ENCODE assay signal across 24 mouse cellular contexts in genomic region chr17:9841103-9841502, GRCm38 (mm10).
DNase-seq lines count a peak whose midpoint lies in the region; ATAC-seq lines count a peak whose summit lies in the region.
"Had no signal": no experiment of that assay in that cellular context is flagged by ENCODE, and none has a peak within 500 bp of the region (broad histone marks: within the 10 kb centered on the region; RNA-seq: fewer than 3 reads in every experiment).

No protein-coding gene starts in this region.

- no peaks in the 10 kb centered on the region for H3K27me3 ChIP-seq in heart, embryonic 11.5 days (ENCODE audit: control insufficient read depth, insufficient read depth, low read length)
- H3K27me3 ChIP-seq in midbrain, embryonic 11.5 days (ENCODE audit: control insufficient read depth, insufficient read depth, low read length), result no peaks in the 10 kb centered on the region
- H3K27me3 ChIP-seq: embryonic facial prominence, embryonic 12.5 days; forebrain, embryonic 15.5 days; heart, embryonic 15.5 days had no signal

- no peaks in the 10 kb centered on the region for H3K9me3 ChIP-seq in heart, embryonic 11.5 days (replicated peaks; ENCODE audit: control insufficient read depth, low read length)
- H3K9me3 ChIP-seq in midbrain, embryonic 11.5 days (ENCODE audit: control insufficient read depth, low read length), result no peaks in the 10 kb centered on the region; the same call in 1 of the 2 replicates
- H3K9me3 ChIP-seq: embryonic facial prominence, embryonic 12.5 days; forebrain, embryonic 15.5 days; heart, embryonic 10.5 days; heart, embryonic 15.5 days; hindbrain, embryonic 10.5 days had no signal

- H3K4me1 ChIP-seq in heart, embryonic 11.5 days (ENCODE audit: control insufficient read depth, insufficient read depth, low read length), result 0 out of 2 replicates have a peak, but pooled peaks cover 3% of the 10 kb centered on the region
- no peaks in the 10 kb centered on the region for H3K4me1 ChIP-seq in midbrain, embryonic 11.5 days (ENCODE audit: control insufficient read depth, insufficient read depth, low read length)
- H3K4me1 ChIP-seq: embryonic facial prominence, embryonic 12.5 days; hindbrain, embryonic 10.5 days had no signal

- intact Hi-C loops in left cerebral cortex, postnatal 25 days (cut with DNase I), result no loop called here

- H3K27ac ChIP-seq in heart, embryonic 11.5 days (ENCODE audit: low read depth, low read length), result no peak overlapping the region
- H3K27ac ChIP-seq in midbrain, embryonic 11.5 days (ENCODE audit: low read depth, low read length), result no peak overlapping the region
- H3K27ac ChIP-seq: embryonic facial prominence, embryonic 12.5 days; forebrain, embryonic 15.5 days; heart, embryonic 10.5 days; heart, embryonic 15.5 days; hindbrain, embryonic 10.5 days had no signal

- H3K4me3 ChIP-seq in heart, embryonic 11.5 days (ENCODE audit: low read depth, low read length), result no peak overlapping the region
- H3K4me3 ChIP-seq in midbrain, embryonic 11.5 days (ENCODE audit: low read depth, low read length), result no peak overlapping the region
- H3K4me3 ChIP-seq: embryonic facial prominence, embryonic 12.5 days; forebrain, embryonic 15.5 days; heart, embryonic 10.5 days; heart, embryonic 15.5 days; hindbrain, embryonic 10.5 days had no signal

- ATAC-seq in heart, embryonic 11.5 days (replicated peaks; ENCODE audit: insufficient number of reproducible peaks, low FRiP score, low TSS enrichment), result no peak
- ATAC-seq in midbrain, embryonic 11.5 days (ENCODE audit: low FRiP score), result no peak
- ATAC-seq: CD4-positive, CD25-positive, alpha-beta regulatory T cell, adult 4 months; forebrain, embryonic 15.5 days had no signal

- no peak overlapping the region for H3K9ac ChIP-seq in heart, embryonic 11.5 days (ENCODE audit: low read depth, low read length)
- H3K9ac ChIP-seq in midbrain, embryonic 11.5 days (ENCODE audit: low read length), result no peak overlapping the region
- H3K9ac ChIP-seq: embryonic facial prominence, embryonic 12.5 days; forebrain, embryonic 15.5 days; heart, embryonic 15.5 days had no signal

- WGBS in heart, embryonic 11.5 days (ENCODE audit: insufficient replicate concordance), result 86% methylated on average over 2 of the region's 2 CpGs
- 95% methylated on average over 2 of the region's 2 CpGs for WGBS in midbrain, embryonic 11.5 days

- no peak overlapping the region for H3K4me2 ChIP-seq in heart, embryonic 11.5 days
- no peak overlapping the region for H3K4me2 ChIP-seq in midbrain, embryonic 11.5 days
- H3K4me2 ChIP-seq: embryonic facial prominence, embryonic 12.5 days; forebrain, embryonic 15.5 days; heart, embryonic 15.5 days had no signal

- H3K36me3 ChIP-seq in heart, embryonic 11.5 days (ENCODE audit: control insufficient read depth, insufficient read depth, low read length), result no peaks in the 10 kb centered on the region
- no peaks in the 10 kb centered on the region for H3K36me3 ChIP-seq in midbrain, embryonic 11.5 days (ENCODE audit: control insufficient read depth, insufficient read depth, low read length)
- H3K36me3 ChIP-seq: embryonic facial prominence, embryonic 12.5 days; forebrain, embryonic 15.5 days; G1E; heart, embryonic 10.5 days; heart, embryonic 15.5 days; hindbrain, embryonic 10.5 days had no signal

- peak; percentile 31 for DNase-seq in heart, adult 11 months
- peak; percentile 28 to 42 for DNase-seq in left cerebral cortex, postnatal 25 days (ENCODE audit: low spot score in 2 of 2)
- DNase-seq in left cerebral cortex, adult 11 months (ENCODE audit: low spot score), result no peak
- DNase-seq in layer of hippocampus, adult 18-20 months (ENCODE audit: low spot score in 2 of 2), result peak; percentile 62 to 83
- peak; percentile 68 for DNase-seq in layer of hippocampus, adult 9-11 months
- no peak for DNase-seq in cerebellum, adult 18-20 months
- no peak for DNase-seq in midbrain, embryonic 11.5 days (ENCODE audit: low spot score, missing footprints)
- DNase-seq: adrenal gland, adult 8-10 months; adrenal gland, postnatal 36 days; B cell, adult 2 months; cerebellum, adult 11 months; cerebellum, adult 9-10 months; cerebellum, postnatal 25 days; gastrocnemius, postnatal 36 days; heart, adult 18-20 months; heart, postnatal 14 days had no signal

Comparison
In these comparisons a context has a peak if more than half of its experiments do, and no peak if none do; other contexts are left out.
1. DNase-seq: peak in heart, adult 11 months (single experiment), left cerebral cortex, postnatal 25 days (2 of 2), layer of hippocampus, adult 18-20 months (2 of 2) and layer of hippocampus, adult 9-11 months (single experiment); none in left cerebral cortex, adult 11 months (single experiment), cerebellum, adult 18-20 months (0 of 2) and midbrain, embryonic 11.5 days (single experiment).